Mouse (Mus musculus): ENCODE data around the gene Mettl3. TPM values are rescaled to one million over a fixed set of nuclear protein-coding genes. Genes with fewer than 3 reads are reported as not detected.
"Not testable (repeated sequence)": the region's sequence is repeated elsewhere in the genome, so short reads cannot be mapped to it uniquely, and the experiment has no call there.

The Mettl3 gene
- 10 to 100 TPM; 37.5 to 63.7 (median 40.4) TPM for polyA plus RNA-seq (2017; shearing (Covaris generic))

- ATAC-seq: peak; percentile 97
These were observed at the start of gene Mettl3 for GRCm38 (mm10) chr14:52304644-52305271. Gene Mettl3, minus strand, starts transcription at chr14:52305128.

- ATAC-seq: no peak
These were observed 34.6 kb upstream of the Mettl3 start for GRCm38 (mm10) chr14:52339512-52339852.

GRCm38 (mm10) chr14:52338751-52339511 lies 34.0 kb upstream of the Mettl3 start:
- peak; percentile 86 for ATAC-seq

GRCm38 (mm10) chr14:52332171-52332570 lies 27.2 kb upstream of the Mettl3 start:
- ATAC-seq: no peak

- no peak for ATAC-seq
These were observed 26.3 kb upstream of the Mettl3 start for GRCm38 (mm10) chr14:52331069-52331750.

GRCm38 (mm10) chr14:52327910-52328812 lies 23.2 kb upstream of the Mettl3 start, which contains the start of gene Sall2:
Gene Sall2, minus strand, starts transcription at chr14:52328762.
- ATAC-seq: no peak

GRCm38 (mm10) chr14:52327375-52327901 lies 22.5 kb upstream of the Mettl3 start:
- ATAC-seq: no peak

- no peak for ATAC-seq
These were observed 21.0 kb upstream of the Mettl3 start for GRCm38 (mm10) chr14:52325890-52326289.

GRCm38 (mm10) chr14:52319361-52319760 lies 14.4 kb upstream of the Mettl3 start:
- ATAC-seq: no peak

- peak; percentile 5 for ATAC-seq
These were observed 11.7 kb upstream of the Mettl3 start for GRCm38 (mm10) chr14:52316441-52317225.

- ATAC-seq: peak; percentile 79
These were observed 11.0 kb upstream of the Mettl3 start for GRCm38 (mm10) chr14:52315792-52316440.

- ATAC-seq: no peak
These were observed 10.4 kb upstream of the Mettl3 start for GRCm38 (mm10) chr14:52315283-52315780.

GRCm38 (mm10) chr14:52314808-52315150 lies 9.9 kb upstream of the Mettl3 start:
- no peak for ATAC-seq

- ATAC-seq: no peak
These were observed 9.2 kb upstream of the Mettl3 start for GRCm38 (mm10) chr14:52313931-52314807.

GRCm38 (mm10) chr14:52310906-52311305 lies 6.0 kb upstream of the Mettl3 start:
- no peak for ATAC-seq

- not testable (repeated sequence) for ATAC-seq
These were observed 5.4 kb upstream of the Mettl3 start for GRCm38 (mm10) chr14:52310343-52310742.

- no peak for ATAC-seq
These were observed 1.2 kb upstream of the Mettl3 start for GRCm38 (mm10) chr14:52306100-52306499.

- ATAC-seq: not testable (repeated sequence)
These were observed 1.4 kb downstream of the Mettl3 start for GRCm38 (mm10) chr14:52303517-52303916.

GRCm38 (mm10) chr14:52295558-52296264 lies 9.2 kb downstream of the Mettl3 start:
- peak; percentile 75 for ATAC-seq
